Mouse (Mus musculus) MEL (cell line): ENCODE results near the gene Zfp362. TPM values are rescaled to one million over a fixed set of nuclear protein-coding genes. Genes with fewer than 3 reads are reported as not detected.

Experiments used
- DNase-seq: peaks from one replicate; pipeline ENCODE4 v3.0.0; 2011; ENCODE audit warnings: low read depth, low spot score
- H3K27ac ChIP-seq: 2 replicates; pipeline ENCODE4 v1.5.1; 2012; ENCODE audit warnings: low read depth, mild to moderate bottlenecking, control low read depth, low read length, moderate library complexity; ENCODE audit not compliant: control insufficient read depth
- H3K27me3 ChIP-seq, 2 experiments: fragments of 150-350 bp in 1 of 2; sonication (generic) in 1 of 2; 2 replicates each; pipeline ENCODE4 v1.6.1; 2012; ENCODE audit warnings: low read length in 2 of 2, mild to moderate bottlenecking in 2 of 2, improper control_type of control experiment in 1 of 2, moderate library complexity in 1 of 2; ENCODE audit not compliant: insufficient read depth in 2 of 2, control insufficient read depth in 1 of 2
- H3K36me3 ChIP-seq, 2 experiments: 2 replicates each; pipeline ENCODE4 v1.6.1; 2012 to 2014; ENCODE audit warnings: low read length in 2 of 2, improper control_type of control experiment in 1 of 2, inconsistent platforms in 1 of 2, mild to moderate bottlenecking in 1 of 2; ENCODE audit not compliant: insufficient read depth in 2 of 2, control insufficient read depth in 1 of 2
- H3K4me1 ChIP-seq, 2 experiments: fragments of 150-350 bp in 1 of 2; sonication (generic) in 1 of 2; 2 replicates each; pipeline ENCODE4 v1.6.1; 2012; ENCODE audit warnings: low read length in 2 of 2, improper control_type of control experiment in 1 of 2, mild to moderate bottlenecking in 1 of 2; ENCODE audit not compliant: insufficient read depth in 2 of 2, control insufficient read depth in 1 of 2
- H3K4me3 ChIP-seq, 2 experiments: fragments of 150-350 bp in 1 of 2; sonication (generic) in 1 of 2; 2 replicates each; pipeline ENCODE4 v1.5.1; 2012; ENCODE audit warnings: low read depth in 2 of 2, low read length in 2 of 2, mild to moderate bottlenecking in 2 of 2, moderate library complexity in 2 of 2, control low read depth in 1 of 2, improper control_type of control experiment in 1 of 2; ENCODE audit not compliant: control insufficient read depth in 1 of 2, insufficient read depth in 1 of 2
- H3K79me2 ChIP-seq: 2 replicates; pipeline ENCODE4 v1.6.1; 2012; ENCODE audit warnings: mild to moderate bottlenecking, low read length, moderate library complexity; ENCODE audit not compliant: control insufficient read depth, poor library complexity, insufficient read depth
- H3K9ac ChIP-seq: 2 replicates; pipeline ENCODE4 v1.6.1; 2012; ENCODE audit warnings: low read depth, mild to moderate bottlenecking, control low read depth, low read length, moderate library complexity; ENCODE audit not compliant: control insufficient read depth, poor library complexity, severe bottlenecking
- H3K9me3 ChIP-seq: fragments of 150-350 bp; sonication (generic); replicated peaks from 2 replicates; pipeline ENCODE4 v1.6.1; 2012; ENCODE audit warnings: mild to moderate bottlenecking, low read length, improper control_type of control experiment, moderate library complexity; ENCODE audit not compliant: insufficient read depth
- CHD2 ChIP-seq: IDR thresholded peaks from 2 replicates; pipeline ENCODE4 v1.6.1; 2011; ENCODE audit warnings: low read length, improper control_type of control experiment
- CTCF ChIP-seq, 3 experiments: IDR thresholded peaks in 2 of 3; conservative IDR thresholded peaks in 1 of 3; 2 replicates each; pipeline ENCODE4 v1.5.1; 2011 to 2012; ENCODE audit warnings: low read length in 3 of 3, low read depth in 2 of 3, mild to moderate bottlenecking in 2 of 3, improper control_type of control experiment in 1 of 3, inconsistent platforms in 1 of 3, mixed read lengths in 1 of 3, moderate library complexity in 1 of 3; ENCODE audit not compliant: control insufficient read depth in 1 of 3, insufficient read depth in 1 of 3, poor library complexity in 1 of 3, severe bottlenecking in 1 of 3
- E2F4 ChIP-seq: IDR thresholded peaks from 2 replicates; pipeline ENCODE4 v1.6.1; 2011; ENCODE audit warnings: low read depth, low read length, improper control_type of control experiment, borderline replicate concordance
- ELF1 ChIP-seq: IDR thresholded peaks from 2 replicates; pipeline ENCODE4 v1.6.1; 2014; ENCODE audit warnings: low read depth, mild to moderate bottlenecking, inconsistent platforms, low read length, improper control_type of control experiment, moderate library complexity
- EP300 ChIP-seq, 2 experiments: IDR thresholded peaks; 2 replicates each; pipeline ENCODE4 v1.6.1; 2011; ENCODE audit warnings: improper control_type of control experiment in 2 of 2, low read length in 2 of 2, low read depth in 1 of 2, mild to moderate bottlenecking in 1 of 2
- ETS1 ChIP-seq: IDR thresholded peaks from 2 replicates; pipeline ENCODE4 v1.6.1; 2012; ENCODE audit warnings: low read depth, mild to moderate bottlenecking, inconsistent platforms, low read length, improper control_type of control experiment, moderate library complexity
- HCFC1 ChIP-seq: IDR thresholded peaks from 2 replicates; pipeline ENCODE4 v1.6.1; 2012; ENCODE audit warnings: low read depth, mild to moderate bottlenecking, inconsistent platforms, low read length, improper control_type of control experiment, moderate library complexity
- JUND ChIP-seq: IDR thresholded peaks from 2 replicates; pipeline ENCODE4 v1.6.1; 2011; ENCODE audit warnings: low read depth, mild to moderate bottlenecking, improper control_type of control experiment, low read length
- KAT2A ChIP-seq: conservative IDR thresholded peaks from 2 replicates; pipeline ENCODE4 v1.6.1; 2012; ENCODE audit warnings: low read depth, low read length, improper control_type of control experiment, inconsistent platforms
- MAX ChIP-seq: IDR thresholded peaks from 2 replicates; pipeline ENCODE4 v1.6.1; 2011; ENCODE audit warnings: low read length, improper control_type of control experiment
- MAZ ChIP-seq: IDR thresholded peaks from 2 replicates; pipeline ENCODE4 v1.6.1; 2012; ENCODE audit warnings: low read depth, mild to moderate bottlenecking, inconsistent platforms, low read length, improper control_type of control experiment
- MEF2A ChIP-seq: IDR thresholded peaks from 2 replicates; pipeline ENCODE4 v1.6.1; 2014; ENCODE audit warnings: low read depth, mild to moderate bottlenecking, inconsistent platforms, low read length, improper control_type of control experiment; ENCODE audit not compliant: poor library complexity, insufficient replicate concordance, severe bottlenecking; ENCODE audit errors: extremely low read depth
- MXI1 ChIP-seq: IDR thresholded peaks from 2 replicates; pipeline ENCODE4 v1.6.1; 2011; ENCODE audit warnings: mild to moderate bottlenecking, low read depth, low read length, improper control_type of control experiment
- MYB ChIP-seq: IDR thresholded peaks from 2 replicates; pipeline ENCODE4 v1.6.1; 2011; ENCODE audit warnings: mild to moderate bottlenecking, low read depth, low read length, improper control_type of control experiment
- MYC ChIP-seq: IDR thresholded peaks from 2 replicates; pipeline ENCODE4 v1.6.1; 2011; ENCODE audit warnings: low read depth, mild to moderate bottlenecking, low read length, improper control_type of control experiment, moderate library complexity
- NELFE ChIP-seq: IDR thresholded peaks from 2 replicates; pipeline ENCODE4 v1.6.1; 2011; ENCODE audit warnings: low read depth, low read length, improper control_type of control experiment
- POLR2A ChIP-seq, 2 experiments: IDR thresholded peaks; 2 replicates each; pipeline ENCODE4 v1.6.1; 2011 to 2012; ENCODE audit warnings: low read length in 2 of 2, mild to moderate bottlenecking in 2 of 2, control low read depth in 1 of 2, improper control_type of control experiment in 1 of 2, low read depth in 1 of 2, moderate library complexity in 1 of 2; ENCODE audit not compliant: control insufficient read depth in 1 of 2, insufficient read depth in 1 of 2, poor library complexity in 1 of 2
- POLR2AphosphoS2 ChIP-seq: IDR thresholded peaks from 2 replicates; pipeline ENCODE4 v1.6.1; 2011; ENCODE audit warnings: low read length, improper control_type of control experiment
- POLR2AphosphoS5 ChIP-seq: IDR thresholded peaks from 2 replicates; pipeline ENCODE4 v1.6.1; 2012; ENCODE audit warnings: low read depth, borderline replicate concordance, mild to moderate bottlenecking, inconsistent platforms, low read length, moderate library complexity, mixed read lengths
- RAD21 ChIP-seq: IDR thresholded peaks from 2 replicates; pipeline ENCODE4 v1.6.1; 2011; ENCODE audit warnings: mild to moderate bottlenecking, low read depth, low read length, improper control_type of control experiment
- RCOR1 ChIP-seq: IDR thresholded peaks from 2 replicates; pipeline ENCODE4 v1.6.1; 2012; ENCODE audit warnings: low read depth, mild to moderate bottlenecking, inconsistent platforms, low read length, improper control_type of control experiment
- SIN3A ChIP-seq: IDR thresholded peaks from 2 replicates; pipeline ENCODE4 v1.6.1; 2012; ENCODE audit warnings: low read length, improper control_type of control experiment, inconsistent platforms
- SMC3 ChIP-seq: IDR thresholded peaks from 2 replicates; pipeline ENCODE4 v1.6.1; 2011; ENCODE audit warnings: low read depth, low read length, improper control_type of control experiment
- TAL1 ChIP-seq: IDR thresholded peaks from 2 replicates; pipeline ENCODE4 v1.6.1; 2012; ENCODE audit warnings: mild to moderate bottlenecking, inconsistent platforms, low read length, moderate library complexity, mixed read lengths
- TBP ChIP-seq: IDR thresholded peaks from 2 replicates; pipeline ENCODE4 v1.8.0; 2011; ENCODE audit warnings: low read depth, low read length, improper control_type of control experiment
- TCF12 ChIP-seq: IDR thresholded peaks from 2 replicates; pipeline ENCODE4 v1.6.1; 2014; ENCODE audit warnings: low read depth, mild to moderate bottlenecking, inconsistent platforms, low read length, improper control_type of control experiment, moderate library complexity
- USF2 ChIP-seq, 2 experiments: IDR thresholded peaks; 2 replicates each; pipeline ENCODE4 v1.6.1; 2011 to 2012; ENCODE audit warnings: improper control_type of control experiment in 2 of 2, low read length in 2 of 2, borderline replicate concordance in 1 of 2, inconsistent platforms in 1 of 2, low read depth in 1 of 2, mild to moderate bottlenecking in 1 of 2; ENCODE audit not compliant: insufficient read depth in 1 of 2
- ZC3H11A ChIP-seq: IDR thresholded peaks from 2 replicates; pipeline ENCODE4 v1.6.1; 2012; ENCODE audit warnings: low read depth, mild to moderate bottlenecking, inconsistent platforms, low read length, improper control_type of control experiment
- ZKSCAN1 ChIP-seq: IDR thresholded peaks from 2 replicates; pipeline ENCODE4 v1.6.1; 2012; ENCODE audit warnings: low read depth, mild to moderate bottlenecking, inconsistent platforms, low read length, improper control_type of control experiment, moderate library complexity
- ZMIZ1 ChIP-seq: IDR thresholded peaks from 2 replicates; pipeline ENCODE4 v1.6.1; 2012; ENCODE audit warnings: low read depth, mild to moderate bottlenecking, inconsistent platforms, low read length, improper control_type of control experiment, moderate library complexity
- ZNF384 ChIP-seq: IDR thresholded peaks from 2 replicates; pipeline ENCODE4 v1.6.1; 2012; ENCODE audit warnings: low read depth, mild to moderate bottlenecking, inconsistent platforms, low read length, improper control_type of control experiment
- polyA plus RNA-seq, 2 experiments: library from polyadenylated mRNA; stranded (reverse) in 1 of 2; unstranded in 1 of 2; fragments of >175 nt in 1 of 2; fragments of >200 nt in 1 of 2; gene quantifications; 2 replicates each; pipeline versions ENCODE4 v1.2.1 to v1.2.4; 2012; ENCODE audit warnings: low replicate concordance in 2 of 2, low read depth in 1 of 2; ENCODE audit not compliant: insufficient read length in 2 of 2, insufficient read depth in 1 of 2, missing spikeins in 1 of 2
- total RNA-seq: library from RNA; depleted of rRNA; stranded (reverse); fragments of 300-350 nt; gene quantifications from 2 replicates; pipeline ENCODE4 v1.2.3, GENCODE M21; 2012

Gene Zfp362
- total and polyA plus RNA-seq, 3 experiments = 2.4 to 30.1 TPM; not detected in 1

DNA sequence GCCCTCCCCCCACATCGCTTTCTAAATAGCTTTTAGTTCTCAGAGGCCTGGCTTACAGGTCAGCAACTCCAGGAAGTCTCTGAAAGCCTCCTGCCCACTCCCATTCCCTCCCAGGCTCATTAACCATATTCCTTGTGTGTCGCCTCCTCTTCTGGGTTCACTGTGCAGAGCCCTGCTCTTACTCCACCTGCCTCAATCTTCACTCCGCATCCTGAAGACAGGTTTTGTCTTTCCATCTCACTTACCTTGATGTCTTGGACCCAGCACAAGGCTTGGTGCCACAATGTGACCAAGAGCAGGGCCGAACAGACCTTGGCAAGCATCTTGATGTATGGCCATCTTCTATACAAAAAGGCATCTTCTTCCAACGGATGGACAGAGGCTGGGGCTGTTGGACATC is 46.6 kb downstream of the Zfp362 start:
- H3K4me1 ChIP-seq = peaks cover 11 to 14% of the 10 kb centered on the region in 2 experiments
- no peaks in the 10 kb centered on the region for H3K79me2 ChIP-seq
- no peak overlapping the region for H3K27ac ChIP-seq
- no peaks in the 10 kb centered on the region for H3K27me3 ChIP-seq
- H3K36me3 ChIP-seq = peaks cover 0 to 10% of the 10 kb centered on the region in 2 experiments; a peak in 1 of 4 replicates
- TF ChIP-seq SMC3 (no peak), USF2 (IDR thresholded peaks at IDR 0.05; ENCODE audit: borderline replicate concordance in 1 of 2, insufficient read depth in 1 of 2, low read depth in 1 of 2, low read length in 2 of 2) (no peak), CTCF (IDR thresholded peaks at IDR 0.05 in 2 of 3, conservative IDR thresholded peaks at IDR 0.05 in 1 of 3; ENCODE audit: control insufficient read depth in 1 of 3, insufficient read depth in 1 of 3, low read depth in 2 of 3, low read length in 3 of 3, poor library complexity in 1 of 3, severe bottlenecking in 1 of 3) (no peak), MAX (no peak), E2F4 (no peak), TAL1 (no peak), MAZ (no peak), RCOR1 (no peak), SIN3A (no peak), JUND (no peak), ZMIZ1 (no peak), TCF12 (no peak), MXI1 (no peak), ZNF384 (no peak), POLR2AphosphoS2 (no peak), ETS1 (no peak), MEF2A (no peak), ZC3H11A (no peak)
- TF ChIP-seq, all 39 proteins: peak for 0
- DNase-seq = no peak
- Histone ChIP-seq H3K9ac (no peak overlapping the region), H3K9me3 (no peaks in the 10 kb centered on the region), H3K4me3 (no peak overlapping the region)

DNA sequence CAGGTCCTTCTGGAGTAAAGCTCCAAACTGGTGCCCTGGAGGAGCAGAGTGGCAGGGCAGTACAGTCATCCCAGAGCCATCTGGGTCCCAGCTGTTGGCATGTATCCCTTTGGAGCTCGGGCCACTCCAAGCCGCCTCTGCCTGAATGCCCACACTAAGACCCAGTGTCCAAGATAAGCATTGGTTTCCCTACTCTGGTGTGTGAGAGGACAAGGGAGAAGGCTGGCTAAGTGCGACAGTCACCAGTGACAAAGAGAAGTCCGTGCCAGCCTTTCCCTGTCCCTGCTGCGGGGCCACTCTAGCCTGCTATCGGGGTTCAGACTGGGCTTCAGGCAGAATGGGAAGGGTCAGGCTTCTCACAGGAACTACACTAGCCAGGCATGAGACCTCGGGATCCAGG is 49.9 kb downstream of the Zfp362 start:
- no peaks in the 10 kb centered on the region for H3K79me2 ChIP-seq
- H3K4me3 ChIP-seq = no peak overlapping the region
- H3K27me3 ChIP-seq = no peaks in the 10 kb centered on the region
- peaks cover 11 to 14% of the 10 kb centered on the region in 2 experiments for H3K4me1 ChIP-seq
- TF ChIP-seq E2F4 = no peak
- TF ChIP-seq CTCF (IDR thresholded peaks at IDR 0.05 in 2 of 3, conservative IDR thresholded peaks at IDR 0.05 in 1 of 3; ENCODE audit: control insufficient read depth in 1 of 3, insufficient read depth in 1 of 3, low read depth in 2 of 3, low read length in 3 of 3, poor library complexity in 1 of 3, severe bottlenecking in 1 of 3) = no peak
- TF ChIP-seq TCF12 = no peak
- no peak for TF ChIP-seq KAT2A
- TF ChIP-seq SIN3A = no peak
- no peak for TF ChIP-seq RAD21
- TF ChIP-seq TBP = no peak
- TF ChIP-seq CHD2 = no peak
- TF ChIP-seq ZMIZ1 = no peak
- TF ChIP-seq POLR2AphosphoS5 = no peak
- TF ChIP-seq EP300 (IDR thresholded peaks at IDR 0.05; ENCODE audit: low read depth in 1 of 2, low read length in 2 of 2) = no peak
- no peak for TF ChIP-seq POLR2A (IDR thresholded peaks at IDR 0.05; ENCODE audit: control insufficient read depth in 1 of 2, insufficient read depth in 1 of 2, low read depth in 1 of 2, low read length in 2 of 2, poor library complexity in 1 of 2)
- TF ChIP-seq ELF1 = no peak
- TF ChIP-seq JUND = no peak
- TF ChIP-seq ZKSCAN1 = no peak
- TF ChIP-seq NELFE = no peak
- no peak for TF ChIP-seq MYC
- no peak for TF ChIP-seq MYB
- no peak for TF ChIP-seq HCFC1
- TF ChIP-seq MXI1 = no peak
- H3K9me3 ChIP-seq = no peaks in the 10 kb centered on the region
- no peak overlapping the region for H3K9ac ChIP-seq
- no peak overlapping the region for H3K27ac ChIP-seq
- no peak for DNase-seq
- H3K36me3 ChIP-seq = peaks cover 0 to 10% of the 10 kb centered on the region in 2 experiments; a peak in 2 of 4 replicates
